Mouse (Mus musculus): ENCODE data around the gene Pip5k1c.

- TF ChIP-seq POLR2A (IDR thresholded peaks at IDR 0.05; ENCODE audit: low read depth, low read length) (no peak), CTCF (conservative IDR thresholded peaks at IDR 0.05; ENCODE audit: insufficient read depth, insufficient read length, low read depth, low read length) (peak; percentile 59)
These were observed 23.7 kb downstream of the Pip5k1c start for GRCm38 (mm10) chr10:81316338-81317060.
